Mouse (Mus musculus): Measurements from ENCODE around the gene S100a13.
A peak's percentile ranks its signal among the peaks of the same experiment; 100 is the strongest.

GRCm38 (mm10) chr3:90508950-90509746, 5.1 kb upstream of the S100a13 start, which contains the start of gene Chtop:
- peak; percentile 27; the same call in 1 of the 2 replicates for TF ChIP-seq POLR2A (IDR thresholded peaks at IDR 0.05; ENCODE audit: borderline replicate concordance, insufficient read depth, low read length)
- TF ChIP-seq CTCF (IDR thresholded peaks at IDR 0.05; ENCODE audit: borderline replicate concordance, insufficient read depth, low read depth, low read length), result no peak

All from cerebellum, adult 2 months (tissue).